Mouse (Mus musculus): ENCODE results near the gene Gabpb2. TPM values are rescaled to one million over a fixed set of nuclear protein-coding genes. Genes with fewer than 3 reads are reported as not detected.

Gene Gabpb2
- total and polyA plus RNA-seq, 3 experiments = 72.2 to 92.8 (median 82.2) TPM

- H3K9ac ChIP-seq (ENCODE audit: control insufficient read depth, low read depth, low read length, poor library complexity, severe bottlenecking) = peak overlapping the region; percentile 6
- H3K9me3 ChIP-seq (replicated peaks; ENCODE audit: insufficient read depth, low read length) = no peaks in the 10 kb centered on the region
- no peaks in the 10 kb centered on the region for H3K79me2 ChIP-seq (ENCODE audit: control insufficient read depth, insufficient read depth, low read length, poor library complexity)
- H3K4me1 ChIP-seq (ENCODE audit: control insufficient read depth in 1 of 2, insufficient read depth in 2 of 2, low read length in 2 of 2) = peaks cover 11 to 18% of the 10 kb centered on the region in 2 experiments
- peak overlapping the region in 1 of 2 experiments; percentile 14; a peak in 2 of 4 replicates for H3K4me3 ChIP-seq (ENCODE audit: control insufficient read depth in 1 of 2, insufficient read depth in 1 of 2, low read depth in 2 of 2, low read length in 2 of 2)
- H3K27ac ChIP-seq (ENCODE audit: control insufficient read depth, low read depth, low read length) = peak overlapping the region; percentile 25; the same call in 1 of the 2 replicates
- DNase-seq (ENCODE audit: low read depth, low spot score) = peak; percentile 68
- peaks cover 0 to 17% of the 10 kb centered on the region in 2 experiments; a peak in 3 of 4 replicates for H3K36me3 ChIP-seq (ENCODE audit: control insufficient read depth in 1 of 2, insufficient read depth in 2 of 2, low read length in 2 of 2)
- TF ChIP-seq ELF1 (IDR thresholded peaks at IDR 0.05; ENCODE audit: low read depth, low read length) (0 out of 2 replicates have a peak, but pooled peaks have one; percentile 8), GABPA (IDR thresholded peaks at IDR 0.05; ENCODE audit: low read depth, low read length) (no peak), MYC (IDR thresholded peaks at IDR 0.05; ENCODE audit: low read depth, low read length) (no peak), MXI1 (IDR thresholded peaks at IDR 0.05; ENCODE audit: low read depth, low read length) (no peak), POLR2AphosphoS5 (IDR thresholded peaks at IDR 0.05; ENCODE audit: borderline replicate concordance, low read depth, low read length) (no peak), KAT2A (conservative IDR thresholded peaks at IDR 0.05; ENCODE audit: low read depth, low read length) (no peak), NELFE (IDR thresholded peaks at IDR 0.05; ENCODE audit: low read depth, low read length) (no peak), BHLHE40 (IDR thresholded peaks at IDR 0.05; ENCODE audit: borderline replicate concordance, low read depth, low read length) (0 out of 2 replicates have a peak, but pooled peaks have one; percentile 18), EP300 (IDR thresholded peaks at IDR 0.05; ENCODE audit: low read depth in 1 of 2, low read length in 2 of 2) (peak in 1 of 2 experiments; percentile 23; a peak in 1 of 4 replicates), ZMIZ1 (IDR thresholded peaks at IDR 0.05; ENCODE audit: low read depth, low read length) (peak; percentile 41), ZC3H11A (IDR thresholded peaks at IDR 0.05; ENCODE audit: low read depth, low read length) (0 out of 2 replicates have a peak, but pooled peaks have one; percentile 5), TBP (IDR thresholded peaks at IDR 0.05; ENCODE audit: low read depth, low read length) (peak; percentile 47; the same call in 1 of the 2 replicates), ETS1 (IDR thresholded peaks at IDR 0.05; ENCODE audit: low read depth, low read length) (no peak), USF1 (IDR thresholded peaks at IDR 0.05; ENCODE audit: low read depth, low read length) (no peak), SIN3A (IDR thresholded peaks at IDR 0.05; ENCODE audit: low read length) (0 out of 2 replicates have a peak, but pooled peaks have one; percentile 11), MAFK (IDR thresholded peaks at IDR 0.05; ENCODE audit: borderline replicate concordance, low read depth, low read length) (no peak), HCFC1 (IDR thresholded peaks at IDR 0.05; ENCODE audit: low read depth, low read length) (0 out of 2 replicates have a peak, but pooled peaks have one; percentile 21)
- H3K27me3 ChIP-seq (ENCODE audit: control insufficient read depth in 1 of 2, insufficient read depth in 2 of 2, low read length in 2 of 2) = no peaks in the 10 kb centered on the region; a peak in 2 of 4 replicates
These were observed 76.2 kb downstream of the Gabpb2 start for GRCm38 (mm10) chr3:95141474-95141873.

GRCm38 (mm10) chr3:95140795-95141194, 76.9 kb downstream of the Gabpb2 start:
- H3K4me3 ChIP-seq (ENCODE audit: control insufficient read depth in 1 of 2, insufficient read depth in 1 of 2, low read depth in 2 of 2, low read length in 2 of 2) = no peak overlapping the region
- H3K27me3 ChIP-seq (ENCODE audit: control insufficient read depth in 1 of 2, insufficient read depth in 2 of 2, low read length in 2 of 2) = no peaks in the 10 kb centered on the region; a peak in 1 of 4 replicates
- H3K27ac ChIP-seq (ENCODE audit: control insufficient read depth, low read depth, low read length) = peak overlapping the region; percentile 25; the same call in 1 of the 2 replicates
- TF ChIP-seq POLR2AphosphoS5 (IDR thresholded peaks at IDR 0.05; ENCODE audit: borderline replicate concordance, low read depth, low read length) (no peak), E2F4 (IDR thresholded peaks at IDR 0.05; ENCODE audit: borderline replicate concordance, low read depth, low read length) (no peak), JUND (IDR thresholded peaks at IDR 0.05; ENCODE audit: low read depth, low read length) (no peak), ZNF384 (IDR thresholded peaks at IDR 0.05; ENCODE audit: low read depth, low read length) (peak; percentile 36; the same call in 1 of the 2 replicates), ZKSCAN1 (IDR thresholded peaks at IDR 0.05; ENCODE audit: low read depth, low read length) (peak; percentile 97), UBTF (IDR thresholded peaks at IDR 0.05; ENCODE audit: borderline replicate concordance, insufficient read depth, low read depth, low read length) (0 out of 2 replicates have a peak, but pooled peaks have one; percentile 28), MYB (IDR thresholded peaks at IDR 0.05; ENCODE audit: low read depth, low read length) (no peak), USF2 (IDR thresholded peaks at IDR 0.05; ENCODE audit: borderline replicate concordance in 1 of 2, insufficient read depth in 1 of 2, low read depth in 1 of 2, low read length in 2 of 2) (no peak)
- H3K9me3 ChIP-seq (replicated peaks; ENCODE audit: insufficient read depth, low read length) = no peaks in the 10 kb centered on the region
- peaks cover 18 to 24% of the 10 kb centered on the region in 2 experiments for H3K4me1 ChIP-seq (ENCODE audit: control insufficient read depth in 1 of 2, insufficient read depth in 2 of 2, low read length in 2 of 2)
- DNase-seq (ENCODE audit: low read depth, low spot score) = no peak
- peaks cover 0 to 24% of the 10 kb centered on the region in 2 experiments; a peak in 3 of 4 replicates for H3K36me3 ChIP-seq (ENCODE audit: control insufficient read depth in 1 of 2, insufficient read depth in 2 of 2, low read length in 2 of 2)
- no peak overlapping the region for H3K9ac ChIP-seq (ENCODE audit: control insufficient read depth, low read depth, low read length, poor library complexity, severe bottlenecking)
- 0 out of 2 replicates have a peak, but pooled peaks cover 4% of the 10 kb centered on the region for H3K79me2 ChIP-seq (ENCODE audit: control insufficient read depth, insufficient read depth, low read length, poor library complexity)
